Mouse (Mus musculus) MEL (cell line): ENCODE data around the gene 2610002M06Rik.

ENCODE experiments used
- EP300 ChIP-seq, 2 experiments: IDR thresholded peaks; 2 replicates each; pipeline ENCODE4 v1.6.1; 2011; ENCODE audit warnings: improper control_type of control experiment in 2 of 2, low read length in 2 of 2, low read depth in 1 of 2, mild to moderate bottlenecking in 1 of 2
- ETS1 ChIP-seq: IDR thresholded peaks from 2 replicates; pipeline ENCODE4 v1.6.1; 2012; ENCODE audit warnings: low read depth, mild to moderate bottlenecking, inconsistent platforms, low read length, improper control_type of control experiment, moderate library complexity
- GATA1 ChIP-seq: IDR thresholded peaks from 2 replicates; pipeline ENCODE4 v1.6.1; 2011; ENCODE audit warnings: low read depth, low read length, improper control_type of control experiment
- USF2 ChIP-seq, 2 experiments: IDR thresholded peaks; 2 replicates each; pipeline ENCODE4 v1.6.1; 2011 to 2012; ENCODE audit warnings: improper control_type of control experiment in 2 of 2, low read length in 2 of 2, borderline replicate concordance in 1 of 2, inconsistent platforms in 1 of 2, low read depth in 1 of 2, mild to moderate bottlenecking in 1 of 2; ENCODE audit not compliant: insufficient read depth in 1 of 2

DNA sequence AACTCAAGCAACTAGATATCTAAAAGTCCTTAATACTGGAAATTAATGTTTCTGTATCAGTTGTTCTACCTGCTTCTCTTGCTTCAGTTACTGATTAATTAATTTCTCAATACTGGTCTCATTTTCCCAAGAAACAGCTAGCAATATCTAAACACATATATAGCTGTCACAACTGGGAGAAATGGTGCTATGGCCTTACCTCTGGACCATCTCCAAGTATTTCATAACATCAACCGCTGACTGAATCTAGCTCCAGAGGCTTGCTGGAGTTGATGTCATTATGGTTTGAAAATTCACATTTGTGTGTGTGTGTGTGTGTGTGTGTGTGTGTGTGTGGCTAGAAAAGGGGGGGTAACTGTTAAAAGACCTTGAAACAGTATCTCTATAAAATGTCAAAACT, 26.0 kb downstream of the 2610002M06Rik start:
- TF ChIP-seq GATA1: no peak
- no peak for TF ChIP-seq EP300 (IDR thresholded peaks at IDR 0.05; ENCODE audit: low read depth in 1 of 2, low read length in 2 of 2)
- TF ChIP-seq ETS1: no peak
- no peak for TF ChIP-seq USF2 (IDR thresholded peaks at IDR 0.05; ENCODE audit: borderline replicate concordance in 1 of 2, insufficient read depth in 1 of 2, low read depth in 1 of 2, low read length in 2 of 2)
